Mouse (Mus musculus): ENCODE results near the gene Tubd1.

The Tubd1 gene

DNA sequence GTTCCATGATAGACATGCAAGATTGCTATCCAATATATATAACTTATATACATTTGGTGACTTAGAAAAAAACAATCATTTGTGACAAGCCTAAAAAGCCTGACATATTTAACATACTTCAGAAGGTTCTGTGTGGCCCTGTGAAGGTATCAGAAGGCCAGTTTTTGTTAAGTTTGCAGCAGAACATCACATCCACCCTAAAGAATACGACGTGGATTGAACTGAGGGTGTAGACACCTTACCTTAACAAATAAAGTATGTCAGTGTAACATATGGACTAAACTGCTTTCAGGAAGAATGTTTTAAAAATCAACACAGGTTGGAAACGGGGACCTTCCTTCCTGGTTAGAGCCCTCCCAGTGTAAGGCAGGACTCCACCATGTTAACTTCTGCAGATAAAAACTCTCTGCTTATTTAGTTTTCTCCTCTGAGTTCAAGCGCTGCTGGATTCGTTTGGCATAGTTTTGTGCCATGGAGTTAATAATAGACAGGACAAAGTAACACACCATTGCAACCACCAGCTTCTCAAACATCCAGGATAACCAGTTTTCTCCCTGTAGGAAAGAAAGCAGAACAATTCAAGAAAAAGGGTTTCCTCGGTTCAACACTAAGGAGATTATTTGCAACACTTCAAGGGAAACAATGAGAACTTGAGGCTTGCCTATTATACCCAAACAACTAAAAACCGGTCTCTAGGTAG is 40.3 kb downstream of the Tubd1 start:
- DNase-seq, result no peak

DNA sequence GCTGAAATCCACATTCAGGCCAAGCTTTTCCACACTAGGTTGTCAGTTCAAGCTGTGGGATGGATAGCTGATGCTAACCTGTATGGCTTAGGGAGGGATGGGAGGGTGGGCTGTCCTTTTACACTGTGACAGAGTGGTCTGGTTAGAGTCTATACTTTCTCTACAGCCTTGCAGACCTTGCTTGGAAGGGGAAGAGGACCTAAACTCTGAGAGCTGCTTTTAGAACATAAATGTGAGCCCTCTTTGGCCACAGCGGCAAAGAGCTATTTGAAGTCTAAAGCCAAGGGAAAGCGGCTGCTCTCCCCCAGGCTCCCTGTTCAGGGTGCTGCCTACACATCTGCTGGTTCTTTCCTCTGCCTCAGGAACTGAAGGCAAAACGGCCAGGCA is 40.8 kb downstream of the Tubd1 start:
- DNase-seq, result no peak

DNA sequence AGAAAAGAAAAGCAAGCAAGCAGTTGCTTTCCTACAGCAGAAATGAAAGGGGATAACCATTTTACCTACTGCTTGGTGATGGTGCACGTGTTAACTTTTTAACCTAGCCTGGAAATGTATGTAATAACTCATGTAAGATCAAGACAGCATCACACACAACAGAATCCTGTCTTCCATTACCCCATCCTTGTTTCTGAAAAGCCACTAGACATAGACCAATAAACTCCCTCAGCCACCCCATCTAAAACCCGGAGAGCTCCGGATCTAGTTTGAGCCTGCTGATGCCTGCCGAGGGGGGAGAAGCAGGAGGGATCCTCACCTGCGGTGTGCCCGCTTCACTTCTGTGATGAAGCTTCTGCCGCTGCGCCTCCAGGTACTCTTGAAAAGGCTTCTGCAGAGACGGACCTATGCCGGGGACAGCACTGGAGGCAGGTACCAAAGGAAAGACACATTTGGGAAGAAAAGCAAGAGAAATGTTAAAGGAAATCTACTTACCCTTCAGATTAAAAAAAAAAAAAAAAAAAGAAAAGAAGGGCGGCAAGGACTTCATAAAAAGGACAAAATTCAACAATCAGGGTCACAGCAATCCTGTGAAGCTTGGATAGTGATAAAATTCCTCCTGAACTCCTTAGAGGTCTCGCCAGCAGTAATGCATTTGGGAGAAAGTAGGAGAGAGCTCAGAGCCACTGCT is 41.5 kb downstream of the Tubd1 start:
- peak; percentile 43 to 50 for DNase-seq

DNA sequence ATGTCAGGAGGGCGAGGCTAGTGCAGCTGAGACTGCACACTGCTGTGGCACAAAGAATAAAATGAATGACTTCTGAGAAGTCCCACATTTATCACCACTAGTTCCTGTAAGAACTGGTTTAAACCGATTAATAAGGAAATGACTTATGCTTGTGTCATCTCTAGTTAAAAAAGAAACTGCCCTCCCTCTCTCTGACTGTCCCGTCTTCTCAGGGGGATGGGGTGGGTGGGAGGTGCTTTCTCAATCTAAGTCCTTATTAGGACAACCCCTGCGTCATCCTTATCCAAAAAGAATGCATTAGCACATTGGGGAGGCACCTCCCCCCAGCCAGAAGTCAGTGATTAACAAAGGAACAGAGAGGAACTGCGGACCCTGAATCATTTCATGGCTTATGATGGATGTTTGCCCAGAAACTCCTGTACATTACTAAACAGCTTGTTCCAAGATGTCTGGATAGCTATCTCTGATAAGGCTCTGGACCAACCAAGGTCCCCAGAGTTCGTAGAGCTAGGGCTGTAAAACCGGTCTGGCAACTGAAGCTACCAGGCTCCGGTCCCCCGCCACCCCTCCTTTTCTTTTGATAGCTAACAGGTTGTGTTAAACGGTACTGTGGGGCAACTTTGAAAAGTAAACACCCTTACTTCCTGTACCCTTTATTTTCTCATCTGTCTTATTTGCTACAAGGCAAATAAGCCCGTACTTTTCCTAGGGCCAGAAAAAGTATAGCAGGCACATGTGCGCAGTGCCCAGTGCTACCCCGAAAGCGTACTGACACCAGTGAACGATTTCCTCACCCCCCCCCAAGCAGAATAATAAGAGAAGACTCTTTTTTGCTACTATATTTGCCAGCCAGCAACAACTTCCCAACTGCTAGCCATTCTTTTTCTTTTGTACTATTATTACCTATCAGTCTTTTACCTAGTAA is 42.3 kb downstream of the Tubd1 start:
- peak; percentile 72 to 82 for DNase-seq

DNA sequence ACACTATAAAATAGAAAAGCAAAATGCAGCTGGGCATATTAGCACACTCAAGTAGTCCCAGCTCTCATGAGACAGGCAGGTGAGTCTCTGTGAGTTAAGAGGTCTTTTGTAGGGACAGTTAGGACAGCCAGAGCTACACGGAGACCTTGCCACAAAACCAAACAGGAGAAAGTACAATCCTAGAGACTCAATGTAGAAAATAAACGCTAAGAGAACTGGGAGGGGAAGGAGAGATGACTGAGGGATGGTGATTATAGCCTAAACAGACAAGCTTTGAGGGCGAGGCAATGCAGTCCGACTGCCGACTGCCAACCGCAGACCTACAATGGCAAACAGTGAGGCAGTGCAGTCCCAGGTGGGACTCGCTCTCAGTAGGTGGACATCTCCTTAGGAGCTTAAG is 43.0 kb downstream of the Tubd1 start:
- no peak for DNase-seq

DNA sequence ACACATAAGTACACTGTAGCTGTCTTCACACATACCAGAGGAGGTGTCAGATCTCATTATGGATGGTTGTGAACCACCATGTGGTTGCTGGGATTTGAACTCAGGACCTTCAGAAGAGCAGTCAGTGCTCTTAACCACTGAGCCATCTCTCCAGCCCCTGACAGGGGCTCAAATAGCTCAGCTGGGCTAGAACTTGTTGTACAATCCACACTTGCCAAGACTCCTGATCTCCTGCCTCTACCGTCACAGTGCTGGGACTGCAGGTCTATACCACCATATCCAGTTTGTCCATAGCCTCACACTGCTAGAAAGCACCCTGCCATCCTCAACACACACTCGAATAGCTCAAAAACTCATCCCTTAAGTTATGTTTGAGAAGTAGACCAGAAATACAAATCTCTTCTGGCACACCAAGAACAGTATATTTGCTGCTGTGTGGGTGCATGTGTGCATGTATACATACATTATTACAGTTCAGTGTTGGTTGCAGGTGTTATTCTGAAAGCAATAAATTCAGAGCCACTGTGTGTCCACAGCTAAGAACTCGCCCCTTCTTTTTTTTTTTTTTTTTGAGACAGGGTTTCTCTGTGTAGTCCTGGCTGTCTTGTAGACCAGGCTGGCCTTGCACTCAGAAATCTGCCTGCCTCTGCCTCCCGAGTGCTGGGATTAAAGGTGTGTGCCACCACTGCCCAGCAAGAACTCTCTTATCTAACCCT is 44.0 kb downstream of the Tubd1 start:
- no peak for DNase-seq

DNA sequence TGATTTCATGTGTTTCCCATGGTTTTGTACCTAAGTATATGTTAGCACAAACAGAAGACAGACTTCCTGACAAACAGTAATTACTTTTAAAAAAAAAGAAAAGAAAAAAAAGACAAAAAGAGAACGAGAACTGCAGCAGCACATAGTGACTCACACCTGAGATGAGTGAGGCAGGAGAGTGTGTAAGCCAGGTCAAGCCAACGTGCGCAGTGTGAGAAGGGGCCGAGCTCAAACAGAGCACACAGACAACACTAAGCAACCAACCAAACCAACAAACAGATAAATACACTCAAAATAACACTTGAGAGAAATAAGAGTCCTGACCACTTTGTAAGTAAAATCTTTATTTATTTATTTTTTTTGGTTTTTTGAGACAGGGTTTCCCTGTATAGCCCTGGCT is 45.3 kb downstream of the Tubd1 start:
- no peak for DNase-seq

DNA sequence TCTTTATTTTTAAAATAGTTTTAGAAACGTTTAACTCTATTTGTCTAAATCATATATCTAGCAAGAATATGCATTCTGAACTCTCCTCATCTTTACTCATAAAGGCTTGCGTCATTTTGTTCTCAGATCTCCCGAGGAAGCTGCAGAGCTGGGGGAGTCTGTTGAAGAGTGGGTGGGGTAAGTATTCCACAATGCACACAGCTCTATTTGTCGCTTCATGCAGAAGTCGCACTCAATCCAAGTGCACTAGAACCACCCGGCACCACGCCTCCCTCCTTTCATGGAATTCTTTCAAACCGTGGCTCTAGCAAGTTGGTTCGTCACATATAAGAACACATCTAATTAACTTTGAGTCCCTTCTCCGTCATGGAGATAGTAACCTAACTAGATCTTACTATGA is 45.8 kb downstream of the Tubd1 start:
- DNase-seq, result no peak

DNA sequence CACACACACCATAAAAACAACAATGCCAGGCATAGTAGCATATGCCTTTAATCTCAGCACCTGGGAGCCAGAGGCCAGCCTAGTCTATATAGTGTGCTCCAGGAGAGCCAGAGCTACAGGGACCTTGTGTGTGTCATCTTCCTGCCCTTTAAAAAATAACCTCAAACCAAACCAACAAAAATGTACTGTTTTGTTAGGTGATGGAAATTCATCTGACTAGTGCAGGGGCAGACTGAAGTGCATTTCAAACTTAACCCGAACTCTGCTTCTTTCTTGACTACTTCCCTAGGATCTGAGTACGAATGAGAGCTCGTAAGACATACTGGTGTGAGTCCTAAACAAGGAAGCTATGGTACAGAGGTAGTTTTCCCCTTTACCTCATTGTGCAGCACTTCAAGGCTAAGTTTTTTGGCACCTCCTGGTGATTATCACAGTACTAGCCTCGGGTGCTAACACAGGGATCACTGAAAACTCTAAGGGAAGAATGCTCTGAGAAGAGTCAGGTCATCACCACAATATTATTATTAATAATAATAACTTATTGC is 46.6 kb downstream of the Tubd1 start:
- DNase-seq, result no peak

DNA sequence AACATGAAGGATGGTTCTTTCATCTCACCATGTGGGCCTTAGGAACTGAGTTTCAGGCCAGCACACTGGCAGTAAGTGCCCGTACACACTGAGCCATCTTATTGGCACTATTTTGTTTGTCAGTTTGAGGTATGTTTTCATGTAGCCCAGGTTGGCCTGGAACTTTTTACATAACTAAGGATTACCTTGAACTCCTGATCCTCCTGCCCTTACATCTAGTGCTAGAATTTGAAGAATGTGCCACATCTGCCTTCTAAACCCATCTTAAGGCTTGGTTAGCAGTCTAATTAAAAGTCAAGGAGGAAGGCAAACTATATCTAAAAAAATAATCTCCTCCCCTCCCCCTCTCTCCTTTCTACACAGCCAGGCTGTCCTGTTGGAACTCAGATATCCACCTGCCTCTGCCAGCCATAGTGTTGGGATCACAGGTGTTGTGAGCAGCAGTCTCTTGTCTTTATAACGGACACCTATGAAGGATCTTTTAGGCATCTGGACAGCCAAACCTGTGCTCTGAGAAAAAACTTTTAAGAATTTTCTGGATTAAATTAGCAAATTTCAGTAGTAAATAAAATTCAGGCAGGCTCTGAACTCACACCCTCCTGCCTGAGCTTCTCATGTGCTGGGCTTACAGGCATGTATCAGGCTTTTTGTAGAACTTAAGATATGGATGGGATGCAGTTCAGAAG is 47.3 kb downstream of the Tubd1 start:
- DNase-seq, result no peak

DNA sequence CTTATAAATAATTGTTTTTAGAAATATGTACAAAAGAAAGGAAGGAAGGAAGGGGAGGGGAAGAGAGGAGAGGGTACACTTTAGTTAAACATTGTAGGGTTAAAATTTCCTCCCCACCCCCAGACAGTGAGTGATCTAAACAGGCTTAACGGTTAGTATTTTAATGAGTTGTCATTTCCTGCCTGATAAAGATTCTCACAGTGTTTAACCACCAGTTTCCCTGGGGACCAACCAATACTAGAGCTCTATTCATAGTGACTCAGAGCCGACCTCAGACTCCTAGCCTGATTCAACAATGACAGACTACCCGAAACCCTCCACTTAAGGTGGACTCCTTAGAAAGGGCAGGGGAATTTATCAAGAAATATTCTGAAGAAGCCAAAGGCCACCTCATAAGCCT is 48.2 kb downstream of the Tubd1 start:
- no peak for DNase-seq

DNA sequence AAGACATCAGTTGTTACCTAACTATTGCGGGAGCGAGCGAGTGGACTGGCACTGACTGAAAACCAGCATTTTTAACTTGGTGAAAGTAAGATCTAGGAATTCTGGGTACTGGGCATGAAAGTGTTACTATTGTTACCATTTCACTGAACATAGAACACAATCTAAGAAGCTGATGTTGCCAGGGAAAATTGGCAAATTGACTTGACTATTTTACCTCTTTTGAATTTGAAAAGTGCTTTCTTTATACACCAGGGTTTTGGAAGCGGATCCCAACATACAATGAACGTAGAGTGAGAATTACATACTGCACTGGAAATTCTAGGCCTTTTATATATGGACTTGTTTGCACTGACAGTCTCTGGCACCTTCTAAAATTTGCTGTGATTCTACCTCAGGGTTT is 48.7 kb downstream of the Tubd1 start:
- no peak for DNase-seq

DNA sequence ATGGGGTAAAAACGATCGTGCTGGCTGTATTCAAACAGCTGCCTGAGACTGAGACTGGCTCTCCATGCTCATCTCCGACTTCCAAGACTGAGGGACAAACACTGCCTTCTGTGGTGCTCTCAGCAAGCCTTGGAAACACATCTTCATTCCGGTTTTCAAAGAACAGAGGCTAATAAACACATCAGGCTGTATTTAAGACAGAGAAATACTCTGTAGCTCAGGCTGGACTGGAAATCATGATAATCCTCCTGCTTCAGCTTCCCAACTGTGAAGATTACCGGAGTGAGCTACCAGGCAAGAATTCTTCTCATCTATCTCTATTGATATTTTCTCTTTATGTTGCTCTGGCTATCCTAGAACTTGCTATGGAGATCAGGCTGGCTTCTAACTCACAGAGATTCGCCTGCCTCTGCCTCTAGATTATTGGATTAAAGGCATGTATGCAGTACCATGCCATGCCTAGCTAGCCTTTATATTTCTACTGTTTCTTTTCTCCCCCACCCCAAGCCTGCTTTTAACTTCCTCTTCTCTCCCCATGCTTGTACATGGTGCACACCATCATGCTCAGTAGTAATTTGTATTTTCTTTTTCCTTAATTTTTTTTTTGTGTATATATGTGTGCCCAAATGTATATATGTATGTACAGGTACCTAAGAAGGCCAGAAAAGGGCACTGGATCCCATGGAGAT is 49.5 kb downstream of the Tubd1 start:
- DNase-seq, result no peak

DNA sequence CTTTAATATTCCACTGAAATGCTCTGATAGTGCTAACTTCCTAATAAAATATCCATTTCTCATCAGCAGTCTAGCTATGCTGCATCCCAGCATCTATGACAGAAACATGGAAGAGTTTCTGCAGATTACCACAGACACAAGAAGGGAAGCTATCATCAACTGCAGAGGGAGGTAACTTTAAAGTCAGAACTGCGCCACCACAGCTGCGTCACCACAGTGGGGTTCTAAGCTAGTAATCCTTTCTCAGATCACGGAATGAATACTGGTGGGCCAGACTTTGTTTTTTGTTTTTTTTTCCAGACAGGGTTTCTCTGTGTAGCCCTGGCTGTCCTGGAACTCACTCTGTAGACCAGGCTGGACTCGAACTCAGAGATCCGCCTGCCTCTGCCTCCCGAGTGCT is 50.6 kb downstream of the Tubd1 start:
- DNase-seq, result no peak

DNA sequence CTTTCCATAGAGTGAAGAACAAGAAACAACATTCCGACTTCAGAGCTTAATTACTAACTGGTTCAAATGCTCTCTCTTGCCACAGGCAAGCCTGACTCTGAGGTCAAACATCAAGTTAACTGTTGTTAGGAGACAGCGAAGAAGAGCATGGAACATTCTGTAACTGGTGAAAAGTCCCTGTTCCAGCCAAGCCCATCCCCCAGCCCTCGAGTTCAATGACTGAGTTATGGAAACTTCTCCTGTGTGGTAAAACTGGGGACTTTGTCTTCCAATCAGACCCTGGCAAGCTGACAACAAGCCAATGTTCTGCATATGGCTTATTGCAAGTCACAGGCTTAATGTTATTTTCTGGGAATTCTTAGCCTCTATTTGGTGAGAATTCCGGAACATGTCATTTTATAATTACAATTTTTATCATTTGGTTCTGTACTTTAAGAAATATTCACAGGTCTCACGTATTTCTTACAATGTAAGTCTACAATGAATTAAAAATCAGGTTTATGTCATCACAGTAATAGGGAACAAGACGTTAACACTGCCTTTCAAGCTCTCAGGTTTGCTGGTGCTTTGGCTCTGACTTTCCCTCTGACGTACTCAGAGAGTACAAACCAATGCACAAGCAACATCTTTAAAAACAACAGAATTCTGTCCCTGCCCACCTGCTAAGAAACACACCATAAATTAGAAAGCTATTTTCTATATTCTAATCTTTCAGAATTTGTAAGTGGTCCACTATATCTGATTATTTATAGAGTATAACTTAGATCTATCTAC is 51.6 kb downstream of the Tubd1 start:
- DNase-seq, result peak; percentile 54 to 68

DNA sequence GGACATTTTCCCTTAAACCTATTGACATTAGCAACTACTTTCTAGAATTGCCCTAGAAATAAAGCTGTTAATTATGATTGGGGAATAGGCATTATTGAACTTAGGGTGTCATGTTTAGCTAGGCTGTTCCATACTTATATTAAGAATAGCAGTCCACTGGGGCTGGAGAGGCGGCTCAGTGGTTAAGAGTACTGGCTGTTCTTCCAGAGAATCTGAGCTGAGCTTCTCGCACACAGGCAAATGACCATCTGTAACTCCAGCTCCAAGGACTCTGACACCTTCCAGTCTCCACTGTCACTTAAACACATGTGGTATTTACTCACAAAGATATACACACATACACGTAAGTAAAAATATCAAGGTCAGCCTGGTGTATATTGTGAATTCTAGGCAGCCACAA is 52.2 kb downstream of the Tubd1 start:
- no peak for DNase-seq

DNA sequence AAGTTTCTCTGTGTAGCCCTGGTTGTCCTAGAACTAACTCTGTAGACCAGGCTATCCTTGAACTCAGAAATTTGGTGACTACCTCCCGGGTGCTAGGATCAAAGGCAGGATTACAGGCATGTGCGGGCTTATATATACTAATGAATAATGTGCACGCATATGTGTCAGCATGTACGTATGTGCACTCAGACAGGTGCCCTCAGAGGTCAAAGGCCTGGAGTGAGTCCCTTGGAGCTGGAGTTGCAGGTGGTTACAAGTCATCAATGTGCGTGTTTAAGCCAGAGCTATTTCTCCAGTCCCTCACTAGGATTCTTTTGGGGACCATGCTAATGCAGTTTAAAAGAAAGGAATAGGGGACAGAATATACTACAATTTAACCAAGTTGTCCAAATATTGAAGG is 53.4 kb downstream of the Tubd1 start:
- DNase-seq, result no peak

DNA sequence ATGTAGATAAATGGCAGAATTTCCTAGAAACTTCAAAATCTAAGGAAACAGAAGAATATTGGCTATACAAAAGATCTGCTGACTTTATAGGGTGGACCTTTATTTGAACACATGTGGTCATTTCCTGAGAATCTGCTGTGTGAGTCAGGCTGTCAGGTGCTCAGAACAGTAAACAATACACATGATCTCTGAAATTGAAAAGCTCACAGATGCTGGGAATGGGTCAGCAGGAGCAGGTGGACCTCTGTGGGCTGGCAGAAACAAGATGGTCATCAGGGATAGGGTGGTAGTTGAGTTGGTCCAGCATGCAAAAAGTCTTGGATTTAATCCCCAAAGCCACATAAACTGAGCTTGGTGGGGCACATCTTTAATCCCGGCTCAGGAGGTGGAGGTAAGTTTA is 53.8 kb downstream of the Tubd1 start:
- DNase-seq, result no peak

DNA sequence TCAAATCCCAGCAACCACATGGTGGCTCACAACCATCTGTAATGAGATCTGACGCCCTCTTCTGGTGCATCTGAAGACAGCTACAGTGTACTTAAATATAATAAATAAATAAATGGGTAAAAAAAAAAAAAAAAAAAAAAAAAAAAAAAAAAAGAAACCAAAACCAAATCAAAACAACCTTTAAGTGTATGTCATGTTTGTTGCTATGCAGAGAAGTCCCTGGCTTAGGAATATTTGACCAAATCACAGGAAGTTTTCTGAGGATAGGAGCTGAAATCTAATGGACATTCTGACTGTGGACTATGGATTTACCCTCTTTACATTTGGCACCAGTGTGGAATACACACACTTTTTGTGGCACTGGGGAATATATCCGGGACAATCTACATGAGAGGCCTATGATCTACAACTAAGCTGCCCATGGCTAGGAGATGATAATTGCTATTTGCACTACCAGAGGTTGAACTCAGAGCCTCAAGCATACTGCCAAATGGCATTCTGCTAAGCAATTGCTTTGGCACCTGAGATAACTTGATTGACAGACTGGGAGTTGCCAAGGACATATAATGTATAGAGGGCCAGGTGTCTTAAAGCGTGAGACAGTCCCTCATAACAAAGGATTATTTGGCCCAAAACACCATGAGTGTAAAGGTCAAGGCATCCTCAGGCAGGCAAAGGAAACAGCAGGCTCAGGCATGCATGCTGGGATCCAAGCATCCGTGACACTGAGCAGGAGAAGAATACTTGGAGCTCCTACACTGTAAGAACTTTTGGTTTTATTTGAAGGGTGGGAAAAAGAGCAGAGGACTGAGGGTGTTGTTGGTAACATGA is 54.8 kb downstream of the Tubd1 start:
- DNase-seq, result no peak

DNA sequence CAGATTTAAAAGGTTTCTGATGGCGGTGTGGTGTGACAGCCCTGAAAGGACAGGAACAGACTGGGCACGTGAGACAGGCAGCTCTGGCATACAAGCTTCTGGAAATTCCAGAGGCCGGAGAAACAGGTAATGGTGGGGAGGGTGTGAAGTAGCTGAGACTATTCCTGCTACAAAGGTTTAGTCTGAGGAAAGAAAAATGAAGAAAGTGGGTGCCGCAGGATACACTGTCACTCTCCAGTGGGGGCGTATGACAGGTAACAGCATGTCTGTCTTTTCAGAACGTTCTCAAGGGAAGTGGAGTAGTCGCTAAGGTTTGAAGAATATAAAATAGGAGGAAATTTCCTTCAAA is 55.4 kb downstream of the Tubd1 start:
- no peak for DNase-seq
